Mouse (Mus musculus) gastrocnemius, adult 8-10 months (tissue): Measurements from ENCODE around the gene Myom3. TPM values are rescaled to one million over a fixed set of nuclear protein-coding genes. Genes with fewer than 3 reads are reported as not detected.
A peak's percentile ranks its signal among the peaks of the same experiment; 100 is the strongest.
"Not testable (repeated sequence)": the region's sequence is repeated elsewhere in the genome, so short reads cannot be mapped to it uniquely, and the experiment has no call there.

Experiments
- DNase-seq, 2 experiments: peaks; one replicate each; pipeline ENCODE4 v3.0.0; 2022; ENCODE audit warnings: low spot score in 2 of 2
- total RNA-seq, 4 experiments: library from RNA; stranded (reverse); gene quantifications; 2 replicates each; pipeline ENCODE4 v1.2.4; 2022

The Myom3 gene
- total RNA-seq, result 10 to 100 TPM; 40.8 to 54.5 (median 43.3) TPM

- DNase-seq, result no peak
Observed at GRCm38 (mm10) chr4:135759356-135759976, at the start of gene Myom3. Gene Myom3 (plus strand): TSS chr4:135759715.

- no peak for DNase-seq
Observed at GRCm38 (mm10) chr4:135710392-135710791, 49.1 kb upstream of the Myom3 start.

- DNase-seq, result no peak
Observed at GRCm38 (mm10) chr4:135714776-135715175, 44.7 kb upstream of the Myom3 start.

- DNase-seq, result not testable (repeated sequence)
Observed at GRCm38 (mm10) chr4:135716438-135716837, 43.1 kb upstream of the Myom3 start.

GRCm38 (mm10) chr4:135722540-135723290 is 36.8 kb upstream of the Myom3 start:
- no peak for DNase-seq

GRCm38 (mm10) chr4:135726416-135726815 is 33.1 kb upstream of the Myom3 start:
- no peak for DNase-seq

- DNase-seq, result no peak
Observed at GRCm38 (mm10) chr4:135727817-135728216, 31.7 kb upstream of the Myom3 start, which contains the start of gene Il22ra1. Gene Il22ra1 (plus strand): TSS chr4:135728172.

- DNase-seq, result no peak
Observed at GRCm38 (mm10) chr4:135730204-135730603, 29.3 kb upstream of the Myom3 start.

- no peak for DNase-seq
Observed at GRCm38 (mm10) chr4:135730951-135731350, 28.6 kb upstream of the Myom3 start.

GRCm38 (mm10) chr4:135733901-135734300 is 25.6 kb upstream of the Myom3 start:
- no peak for DNase-seq

- DNase-seq, result no peak
Observed at GRCm38 (mm10) chr4:135736903-135737302, 22.6 kb upstream of the Myom3 start.

GRCm38 (mm10) chr4:135738237-135738636 is 21.3 kb upstream of the Myom3 start:
- DNase-seq, result no peak

GRCm38 (mm10) chr4:135739148-135739547 is 20.4 kb upstream of the Myom3 start:
- no peak for DNase-seq

- no peak for DNase-seq
Observed at GRCm38 (mm10) chr4:135739672-135740071, 19.8 kb upstream of the Myom3 start.

- DNase-seq, result no peak
Observed at GRCm38 (mm10) chr4:135743520-135743919, 16.0 kb upstream of the Myom3 start.

- no peak for DNase-seq
Observed at GRCm38 (mm10) chr4:135744726-135745448, 14.6 kb upstream of the Myom3 start.

GRCm38 (mm10) chr4:135745613-135746012 is 13.9 kb upstream of the Myom3 start:
- peak; percentile 29 to 50 for DNase-seq

- no peak for DNase-seq
Observed at GRCm38 (mm10) chr4:135750896-135751295, 8.6 kb upstream of the Myom3 start.

- no peak for DNase-seq
Observed at GRCm38 (mm10) chr4:135752106-135752778, 7.3 kb upstream of the Myom3 start.

- no peak for DNase-seq
Observed at GRCm38 (mm10) chr4:135752779-135753164, 6.7 kb upstream of the Myom3 start.

GRCm38 (mm10) chr4:135758331-135758730 is 1.2 kb upstream of the Myom3 start:
- no peak for DNase-seq

- DNase-seq, result no peak
Observed at GRCm38 (mm10) chr4:135758825-135759224, 690 bp upstream of the Myom3 start.
